Mouse (Mus musculus) stomach, postnatal 0 days (tissue): ENCODE measurements at regions not wholly inside any gene's neighbourhood (a gene's known extent, or its start where the extent isn't known, plus 50 kb on each side); places are given as distances from the start of the nearest gene placed in this dataset.

Source experiments
- ATAC-seq: fragments of 200-750 bp; cut with Nextera tagmentation; 2 replicates; pipeline ENCODE4 v1.8.0; 2017; ENCODE audit not compliant: low FRiP score, low TSS enrichment
- DNase-seq: peaks from one replicate; pipeline ENCODE4 v3.0.0-alpha.2; 2016; ENCODE audit warnings: low spot score
- H3K27ac ChIP-seq: fragments of 300-500 bp; sonication (generic); replicated peaks from 2 replicates; pipeline ENCODE4 v1.5.1; 2014; ENCODE audit warnings: mild to moderate bottlenecking, control low read depth
- H3K27me3 ChIP-seq: fragments of 300-500 bp; sonication (generic); 2 replicates; pipeline ENCODE4 v1.6.1; 2014; ENCODE audit warnings: low read length; ENCODE audit not compliant: control insufficient read depth, insufficient read depth
- H3K36me3 ChIP-seq: fragments of 300-500 bp; sonication (generic); 2 replicates; pipeline ENCODE4 v1.6.1; 2014; ENCODE audit warnings: low read length, mixed read lengths; ENCODE audit not compliant: control insufficient read depth, insufficient read depth
- H3K4me1 ChIP-seq: fragments of 300-500 bp; sonication (generic); replicated peaks from 2 replicates; pipeline ENCODE4 v1.6.1; 2014; ENCODE audit warnings: antibody characterized with exemption; ENCODE audit not compliant: control insufficient read depth, insufficient read depth
- H3K4me2 ChIP-seq: fragments of 300-500 bp; sonication (generic); replicated peaks from 2 replicates; pipeline ENCODE4 v1.6.1; 2014; ENCODE audit warnings: low read depth, mild to moderate bottlenecking, control low read depth, moderate library complexity
- H3K4me3 ChIP-seq: fragments of 300-500 bp; sonication (generic); 2 replicates; pipeline ENCODE4 v1.5.1; 2014; ENCODE audit warnings: low read depth, low read length, control low read depth
- H3K9ac ChIP-seq: fragments of 300-500 bp; sonication (generic); 2 replicates; pipeline ENCODE4 v1.6.1; 2014; ENCODE audit warnings: mild to moderate bottlenecking, low read length, control low read depth, mixed read lengths
- H3K9me3 ChIP-seq: fragments of 300-500 bp; sonication (generic); 2 replicates; pipeline ENCODE4 v1.6.1; 2016; ENCODE audit warnings: low read length; ENCODE audit not compliant: control insufficient read depth
- CTCF ChIP-seq: IDR thresholded peaks from 2 replicates; pipeline ENCODE4 v1.5.1; 2016; ENCODE audit warnings: antibody characterized with exemption, low read depth, mild to moderate bottlenecking, moderate library complexity
- EP300 ChIP-seq: optimal IDR thresholded peaks from 2 replicates; pipeline ENCODE3; 2016; ENCODE audit warnings: antibody characterized with exemption
- WGBS: fragments of 180-500 bp; shearing (Covaris S2); extraction: QIAGEN DNeasy Blood & Tissue Kit; methylation state at CpG from one replicate; pipeline ENCODE4 v1.1.7; 2014; 5-methylcytosine and 5-hydroxymethylcytosine counted together

DNA sequence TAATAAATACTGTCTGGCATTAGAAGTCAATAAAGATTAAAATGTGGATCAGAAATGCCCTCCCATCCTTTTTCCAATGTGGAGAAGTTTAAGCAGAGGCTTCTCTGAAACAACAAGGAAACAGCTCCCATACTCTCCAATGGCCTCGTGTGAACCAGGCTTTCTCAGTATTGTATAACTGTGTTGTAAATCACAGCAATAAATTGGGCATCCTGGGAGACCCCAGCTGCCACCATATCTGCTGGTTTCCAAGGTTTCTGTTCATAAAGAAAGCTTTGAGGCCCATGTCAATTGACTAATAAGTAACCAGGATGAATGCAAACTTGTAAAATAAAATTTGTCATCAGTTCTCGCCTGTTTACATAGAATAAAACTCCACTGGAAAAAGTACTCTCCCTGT is 192.7 kb upstream of the Gdnf start:
- ATAC-seq (no peak), DNase-seq (no peak)
- whole genome bisulfite sequencing = 64% methylated on average over 2 of the region's 2 CpGs

DNA sequence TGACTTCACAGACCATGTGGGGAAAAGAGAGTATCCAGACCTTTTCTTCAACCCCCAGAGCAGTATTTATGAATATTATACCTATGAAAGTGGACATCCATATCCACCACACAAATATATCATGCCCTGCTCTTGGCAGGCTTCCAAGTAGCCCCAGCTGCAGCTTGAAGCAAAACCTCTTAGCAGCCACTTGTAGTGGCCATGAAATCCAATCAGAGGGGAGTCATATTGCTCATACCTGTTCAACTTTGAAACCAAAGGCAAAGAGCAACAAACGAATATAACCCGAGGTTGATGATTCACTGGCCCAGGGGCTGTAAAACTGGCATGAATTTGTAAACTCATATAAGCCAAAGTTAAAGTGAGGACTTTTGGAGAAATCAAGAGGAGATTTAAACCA is 187.6 kb upstream of the Gdnf start:
- Histone ChIP-seq H3K9me3 (no peaks in the 10 kb centered on the region), H3K4me3 (no peak overlapping the region), H3K4me2 (no peak overlapping the region), H3K9ac (no peak overlapping the region), H3K27ac (no peak overlapping the region), H3K36me3 (no peaks in the 10 kb centered on the region), H3K27me3 (no peaks in the 10 kb centered on the region), H3K4me1 (no peaks in the 10 kb centered on the region)
- TF ChIP-seq CTCF (no peak), EP300 (no peak)
- no peak for DNase-seq
- no peak for ATAC-seq
- 55% methylated on average over 2 of the region's 2 CpGs for WGBS

More for the DNA sequence above, 192.7 kb upstream of the Gdnf start:
- Histone ChIP-seq H3K27me3 (no peaks in the 10 kb centered on the region), H3K4me3 (no peak overlapping the region), H3K27ac (no peak overlapping the region), H3K9ac (no peak overlapping the region), H3K4me1 (no peaks in the 10 kb centered on the region), H3K4me2 (no peak overlapping the region), H3K36me3 (no peaks in the 10 kb centered on the region), H3K9me3 (no peaks in the 10 kb centered on the region)
- TF ChIP-seq EP300 (no peak), CTCF (no peak)

DNA sequence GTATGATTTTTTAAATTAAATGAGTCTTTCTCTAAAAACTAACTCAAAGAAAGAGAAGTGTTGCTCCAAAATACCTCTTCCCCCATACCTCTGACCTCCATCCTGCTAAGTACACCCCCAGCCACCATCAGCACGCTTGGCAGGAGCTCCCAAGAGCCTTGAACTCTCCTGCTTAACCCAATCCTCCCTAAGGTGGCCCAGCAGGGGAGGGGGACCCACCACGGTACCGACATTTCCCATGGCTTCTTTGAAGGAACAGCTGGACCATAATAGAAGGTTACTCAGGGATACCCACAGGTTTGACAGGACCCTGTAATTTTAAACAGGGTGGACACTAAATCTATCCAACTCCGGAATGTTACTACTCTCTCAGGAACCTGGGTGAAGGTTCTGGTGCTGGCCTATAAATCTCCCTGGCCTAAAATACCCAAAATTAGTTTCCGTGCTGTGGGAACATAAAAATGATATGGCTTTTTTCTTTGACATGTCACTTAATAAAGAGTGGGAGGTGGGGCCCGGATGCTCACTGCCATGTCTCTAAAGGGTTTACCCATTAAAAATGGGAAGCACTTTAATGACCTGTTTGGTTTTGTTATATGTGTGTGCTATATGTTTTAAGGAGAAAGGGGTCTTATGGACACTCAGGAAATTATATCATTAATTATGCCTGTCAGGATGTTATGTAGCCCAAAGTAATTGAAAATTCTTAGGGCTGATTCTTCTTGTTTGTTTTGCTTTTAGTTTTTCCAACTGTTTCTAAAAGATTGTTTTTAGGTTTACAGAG is 185.8 kb upstream of the Gdnf start:
- H3K27ac ChIP-seq = no peak overlapping the region
- H3K4me2 ChIP-seq = no peak overlapping the region
- no peaks in the 10 kb centered on the region for H3K36me3 ChIP-seq
- no peaks in the 10 kb centered on the region for H3K4me1 ChIP-seq
- no peak overlapping the region for H3K4me3 ChIP-seq
- no peak overlapping the region for H3K9ac ChIP-seq
- TF ChIP-seq CTCF (no peak), EP300 (no peak)
- no peaks in the 10 kb centered on the region for H3K9me3 ChIP-seq
- H3K27me3 ChIP-seq = no peaks in the 10 kb centered on the region
- ATAC-seq (no peak), DNase-seq (no peak)
- WGBS = 55% methylated on average over 6 of the region's 6 CpGs

DNA sequence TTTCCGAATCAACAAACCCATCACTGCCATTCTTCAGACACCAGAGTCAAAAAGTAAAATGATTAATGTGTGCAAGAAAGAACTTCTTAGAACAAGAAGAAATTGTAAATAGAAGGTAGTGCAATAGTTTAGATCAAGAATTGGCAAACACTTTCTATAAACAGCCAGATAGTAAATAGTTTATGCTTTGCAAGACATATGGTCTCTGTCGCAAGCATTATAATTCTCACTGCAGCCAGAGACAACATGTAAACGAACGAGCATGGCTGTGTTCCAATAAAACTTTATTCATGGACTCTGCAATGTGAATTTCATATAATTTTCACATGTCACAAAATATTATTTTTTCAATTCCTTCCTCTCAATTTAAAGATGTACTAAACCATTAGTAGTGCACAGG is 180.8 kb upstream of the Gdnf start:
- Histone ChIP-seq H3K4me1 (no peaks in the 10 kb centered on the region), H3K4me2 (no peak overlapping the region), H3K4me3 (no peak overlapping the region), H3K27ac (no peak overlapping the region), H3K36me3 (no peaks in the 10 kb centered on the region), H3K9me3 (no peaks in the 10 kb centered on the region), H3K9ac (no peak overlapping the region), H3K27me3 (no peaks in the 10 kb centered on the region)
- 49% methylated on average over 4 of the region's 4 CpGs for WGBS
- TF ChIP-seq EP300 = no peak
- no peak for TF ChIP-seq CTCF
- no peak for DNase-seq
- ATAC-seq = no peak

DNA sequence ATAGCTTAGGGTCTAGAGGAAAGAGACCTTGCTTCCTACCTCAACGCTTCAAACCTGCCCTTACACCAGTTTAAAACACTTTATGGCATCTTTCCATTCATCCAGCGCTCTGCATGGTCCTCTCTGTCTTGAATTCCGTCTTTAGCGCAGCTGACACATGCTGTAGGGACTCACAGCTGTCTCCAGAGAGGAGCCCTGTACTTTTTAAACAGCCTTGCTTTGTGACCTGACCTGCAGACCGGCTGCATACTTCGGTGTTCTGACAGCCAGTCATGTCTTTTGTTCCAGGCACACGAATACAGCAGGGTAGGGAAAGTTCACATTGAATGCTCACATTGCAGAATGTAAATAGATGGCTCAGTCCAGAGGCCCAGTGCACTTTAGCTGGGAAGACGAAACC is 175.4 kb upstream of the Gdnf start:
- no peak overlapping the region for H3K27ac ChIP-seq

DNA sequence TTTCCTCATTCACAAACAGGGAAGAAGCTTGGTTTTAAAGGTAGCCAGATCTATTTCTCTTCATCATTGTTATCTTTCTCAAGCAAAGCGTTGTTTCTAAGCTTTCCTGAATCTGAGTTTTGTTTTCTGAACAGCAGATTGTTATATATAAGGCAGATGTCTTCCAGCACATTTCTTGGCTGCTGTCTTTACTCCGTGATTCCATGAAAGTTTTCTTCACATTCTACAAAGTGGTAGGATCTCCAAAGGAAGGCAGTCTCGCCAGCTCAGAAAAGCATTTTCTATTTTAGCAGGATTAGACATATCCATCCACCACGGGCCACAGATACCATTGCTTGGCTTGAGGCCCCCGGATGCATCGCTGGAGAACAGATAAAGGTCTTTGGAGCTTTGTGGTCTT is 171.2 kb upstream of the Gdnf start:
- H3K4me1 ChIP-seq = 0 out of 2 replicates have a peak, but pooled peaks cover 2% of the 10 kb centered on the region
- no peaks in the 10 kb centered on the region for H3K27me3 ChIP-seq
- 46% methylated on average over 6 of the region's 6 CpGs for WGBS
- H3K36me3 ChIP-seq = no peaks in the 10 kb centered on the region
- no peaks in the 10 kb centered on the region for H3K9me3 ChIP-seq
- no peak overlapping the region for H3K27ac ChIP-seq
- ATAC-seq = no peak
- H3K9ac ChIP-seq = no peak overlapping the region
- no peak overlapping the region for H3K4me2 ChIP-seq
- TF ChIP-seq CTCF = no peak
- no peak for TF ChIP-seq EP300
- no peak for DNase-seq
- no peak overlapping the region for H3K4me3 ChIP-seq

More for the DNA sequence above, 175.4 kb upstream of the Gdnf start:
- Histone ChIP-seq H3K4me3 (no peak overlapping the region), H3K9me3 (no peaks in the 10 kb centered on the region), H3K4me2 (no peak overlapping the region), H3K4me1 (0 out of 2 replicates have a peak, but pooled peaks cover 2% of the 10 kb centered on the region), H3K36me3 (no peaks in the 10 kb centered on the region), H3K27me3 (no peaks in the 10 kb centered on the region), H3K9ac (no peak overlapping the region)
- 28% methylated on average over 8 of the region's 8 CpGs for whole genome bisulfite sequencing
- no peak for ATAC-seq
- DNase-seq = no peak
- no peak for TF ChIP-seq CTCF
- no peak for TF ChIP-seq EP300
